Mouse (Mus musculus) kidney, postnatal 0 days (tissue): ENCODE measurements around the gene Tctn1. TPM values are rescaled to one million over a fixed set of nuclear protein-coding genes. Genes with fewer than 3 reads are reported as not detected.

Experiments used
- ATAC-seq: fragments of 200-750 bp; cut with Nextera tagmentation; replicated peaks from 2 replicates; pipeline ENCODE4 v1.8.0; 2017; ENCODE audit warnings: low read depth, moderate number of reproducible peaks, moderate TSS enrichment, moderate library complexity; ENCODE audit not compliant: low FRiP score
- DNase-seq: peaks from one replicate; pipeline ENCODE4 v3.0.0-alpha.2; 2016; ENCODE audit warnings: low spot score
- H3K27ac ChIP-seq: fragments of 300-500 bp; sonication (generic); 2 replicates; pipeline ENCODE4 v1.5.1; 2014; ENCODE audit warnings: mild to moderate bottlenecking
- H3K27me3 ChIP-seq: fragments of 300-500 bp; sonication (generic); 2 replicates; pipeline ENCODE4 v1.6.1; 2014; ENCODE audit warnings: low read length, mixed read lengths; ENCODE audit not compliant: insufficient read depth
- H3K36me3 ChIP-seq: fragments of 300-500 bp; sonication (generic); 2 replicates; pipeline ENCODE4 v1.6.1; 2014; ENCODE audit warnings: low read length, mixed read lengths; ENCODE audit not compliant: insufficient read depth
- H3K4me1 ChIP-seq: fragments of 300-500 bp; sonication (generic); replicated peaks from 2 replicates; pipeline ENCODE4 v1.6.1; 2014; ENCODE audit warnings: antibody characterized with exemption, low read length, mixed read lengths; ENCODE audit not compliant: insufficient read depth
- H3K4me2 ChIP-seq: fragments of 300-500 bp; sonication (generic); 2 replicates; pipeline ENCODE4 v1.6.1; 2014; ENCODE audit warnings: mild to moderate bottlenecking, low read length, moderate library complexity, mixed read lengths
- H3K4me3 ChIP-seq: fragments of 300-500 bp; sonication (generic); replicated peaks from 2 replicates; pipeline ENCODE4 v1.5.1; 2014; ENCODE audit warnings: low read depth, low read length
- H3K9ac ChIP-seq: fragments of 300-500 bp; sonication (generic); 2 replicates; pipeline ENCODE4 v1.6.1; 2014; ENCODE audit warnings: low read depth, low read length
- H3K9me3 ChIP-seq: fragments of 300-500 bp; sonication (generic); replicated peaks from 2 replicates; pipeline ENCODE4 v1.6.1; 2016; ENCODE audit warnings: low read length, inconsistent platforms, mixed read lengths
- CTCF ChIP-seq: IDR thresholded peaks from 2 replicates; pipeline ENCODE4 v1.5.1; 2016; ENCODE audit warnings: antibody characterized with exemption, low read depth, mild to moderate bottlenecking, moderate library complexity
- WGBS: fragments of 180-500 bp; shearing (Covaris S2); extraction: QIAGEN DNeasy Blood & Tissue Kit; methylation state at CpG from one replicate; pipeline ENCODE4 v1.1.7; 2014; 5-methylcytosine and 5-hydroxymethylcytosine counted together
- polyA plus RNA-seq: library from polyadenylated mRNA; unstranded; fragments of >200 nt; fragmentation: Nextera tagmentation; extraction: Ambion mirVana; gene quantifications from 2 replicates; pipeline ENCODE4 v1.2.1, GENCODE M21; 2015

Gene Tctn1
- polyA plus RNA-seq, 1 experiment from 2014 or later = 5.2 TPM

GRCm38 (mm10) chr5:122305472-122305871, 41.2 kb upstream of the Tctn1 start:
- H3K27me3 ChIP-seq = no peaks in the 10 kb centered on the region
- H3K4me1 ChIP-seq = peaks cover 11% of the 10 kb centered on the region; the same call in 1 of the 2 replicates
- no peak overlapping the region for H3K9ac ChIP-seq
- H3K4me2 ChIP-seq = no peak overlapping the region
- H3K4me3 ChIP-seq = no peak overlapping the region
- DNase-seq (no peak), ATAC-seq (no peak)
- no peaks in the 10 kb centered on the region for H3K36me3 ChIP-seq
- WGBS = 87% methylated on average over 7 of the region's 7 CpGs
- TF ChIP-seq CTCF = no peak
- H3K27ac ChIP-seq = no peak overlapping the region
- H3K9me3 ChIP-seq = no peaks in the 10 kb centered on the region

DNA sequence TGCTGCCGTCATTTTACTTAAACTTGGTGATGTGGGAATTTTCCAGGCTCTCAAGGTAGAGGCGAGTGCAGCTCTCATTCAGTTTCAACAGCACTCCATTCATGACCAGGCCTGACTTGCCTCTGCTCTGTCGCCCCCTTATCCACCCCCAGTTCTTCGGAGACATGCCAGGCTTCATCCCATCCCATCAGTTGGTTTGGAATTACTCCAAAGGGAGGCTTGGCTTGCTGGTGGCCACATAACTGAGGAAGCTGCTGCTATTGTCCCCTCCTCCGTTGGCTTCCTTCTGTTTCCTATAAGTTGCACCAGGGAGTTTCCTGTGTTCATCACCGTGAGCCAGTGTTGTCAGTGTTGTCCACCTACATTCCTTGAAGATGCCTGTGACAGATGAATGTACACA, 40.3 kb upstream of the Tctn1 start:
- DNase-seq (peak; percentile 33), ATAC-seq (no peak)
- H3K9me3 ChIP-seq = no peaks in the 10 kb centered on the region
- no peak overlapping the region for H3K27ac ChIP-seq
- H3K4me2 ChIP-seq = no peak overlapping the region
- H3K9ac ChIP-seq = no peak overlapping the region
- no peak overlapping the region for H3K4me3 ChIP-seq
- no peaks in the 10 kb centered on the region for H3K27me3 ChIP-seq
- no peaks in the 10 kb centered on the region for H3K36me3 ChIP-seq
- WGBS = 55% methylated on average over 6 of the region's 6 CpGs
- H3K4me1 ChIP-seq = peaks cover 11% of the 10 kb centered on the region; the same call in 1 of the 2 replicates
- TF ChIP-seq CTCF = no peak

DNA sequence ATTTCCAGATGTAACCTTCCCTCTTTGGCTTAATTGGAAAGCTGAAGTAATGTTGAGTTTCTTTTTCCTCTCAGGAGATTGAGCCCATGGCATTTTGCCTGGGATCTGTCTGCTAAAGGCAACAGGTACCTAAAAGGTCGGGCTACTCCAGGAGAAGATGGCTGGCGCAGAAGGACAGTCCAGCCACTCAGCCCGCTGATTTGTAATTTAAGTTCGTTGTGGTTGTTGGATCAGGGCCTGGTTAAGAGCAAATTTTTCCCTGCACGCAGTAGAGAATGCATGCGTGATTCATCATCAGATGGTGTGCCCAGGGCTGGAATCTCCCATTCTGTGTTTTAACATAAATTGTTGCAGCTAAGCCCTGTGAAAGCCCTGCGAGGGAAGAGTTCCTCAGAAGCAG, 39.7 kb upstream of the Tctn1 start:
- no peak for TF ChIP-seq CTCF
- WGBS = 73% methylated on average over 7 of the region's 7 CpGs
- ATAC-seq (no peak), DNase-seq (no peak)
- Histone ChIP-seq H3K4me1 (peaks cover 11% of the 10 kb centered on the region; the same call in 1 of the 2 replicates), H3K9me3 (no peaks in the 10 kb centered on the region), H3K27me3 (no peaks in the 10 kb centered on the region), H3K9ac (no peak overlapping the region), H3K27ac (0 out of 2 replicates have a peak overlapping the region, but pooled peaks have one; percentile 9), H3K4me2 (no peak overlapping the region), H3K36me3 (no peaks in the 10 kb centered on the region), H3K4me3 (no peak overlapping the region)

GRCm38 (mm10) chr5:122302810-122303745, 38.8 kb upstream of the Tctn1 start:
- H3K4me3 ChIP-seq = no peak overlapping the region
- no peak overlapping the region for H3K4me2 ChIP-seq
- peak; percentile 62 for DNase-seq
- H3K36me3 ChIP-seq = no peaks in the 10 kb centered on the region
- no peaks in the 10 kb centered on the region for H3K27me3 ChIP-seq
- 0 out of 2 replicates have a peak overlapping the region, but pooled peaks have one; percentile 2 for H3K27ac ChIP-seq
- ATAC-seq = 0 out of 2 replicates have a peak, but pooled peaks have one; percentile 10
- 61% methylated on average over 17 of the region's 17 CpGs for WGBS
- peak; percentile 56 for TF ChIP-seq CTCF
- H3K4me1 ChIP-seq = peaks cover 11% of the 10 kb centered on the region; the same call in 1 of the 2 replicates
- no peak overlapping the region for H3K9ac ChIP-seq
- H3K9me3 ChIP-seq = no peaks in the 10 kb centered on the region

DNA sequence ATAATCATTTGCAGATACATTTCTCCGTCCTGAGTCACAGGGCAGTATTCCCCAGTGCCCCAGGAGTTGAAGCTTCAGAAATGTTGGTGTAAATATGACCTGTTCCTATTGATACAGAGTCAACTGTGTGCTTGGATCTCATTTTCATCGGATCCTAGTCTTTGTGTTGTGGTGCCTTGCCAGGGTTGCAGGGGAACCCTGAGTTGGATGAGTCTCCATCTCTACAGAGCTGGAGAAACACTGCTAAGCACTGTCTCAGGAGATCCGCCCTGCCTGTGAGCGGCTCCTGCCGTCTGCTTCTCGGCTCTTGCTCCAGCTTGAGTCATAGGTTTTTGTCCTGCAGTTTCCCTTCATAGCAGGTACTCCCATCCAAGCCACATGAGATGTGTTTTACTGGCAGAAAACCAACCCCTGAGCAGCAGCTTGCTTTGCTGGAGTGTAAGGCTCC, 35.8 kb upstream of the Tctn1 start:
- H3K4me3 ChIP-seq = no peak overlapping the region
- no peak overlapping the region for H3K9ac ChIP-seq
- H3K4me2 ChIP-seq = no peak overlapping the region
- H3K9me3 ChIP-seq = no peaks in the 10 kb centered on the region
- H3K4me1 ChIP-seq = peaks cover 11% of the 10 kb centered on the region; the same call in 1 of the 2 replicates
- no peaks in the 10 kb centered on the region for H3K27me3 ChIP-seq
- DNase-seq (no peak), ATAC-seq (no peak)
- no peak for TF ChIP-seq CTCF
- 80% methylated on average over 6 of the region's 6 CpGs for WGBS
- H3K36me3 ChIP-seq = no peaks in the 10 kb centered on the region
- no peak overlapping the region for H3K27ac ChIP-seq

GRCm38 (mm10) chr5:122295113-122295935, 31.1 kb upstream of the Tctn1 start:
- no peaks in the 10 kb centered on the region for H3K36me3 ChIP-seq
- no peak overlapping the region for H3K27ac ChIP-seq
- H3K4me1 ChIP-seq = no peaks in the 10 kb centered on the region
- ATAC-seq = no peak
- no peaks in the 10 kb centered on the region for H3K9me3 ChIP-seq
- no peak overlapping the region for H3K4me3 ChIP-seq
- H3K27me3 ChIP-seq = no peaks in the 10 kb centered on the region
- TF ChIP-seq CTCF = no peak
- WGBS = 78% methylated on average over 14 of the region's 14 CpGs
- no peak for DNase-seq
- H3K4me2 ChIP-seq = no peak overlapping the region
- no peak overlapping the region for H3K9ac ChIP-seq
